Mouse (Mus musculus) E14TG2a.4 (cell line): ENCODE results near the gene Smyd3.

Experiments used
- CTCF ChIP-seq: conservative IDR thresholded peaks from 2 replicates; pipeline ENCODE4 v1.5.1; 2014; ENCODE audit warnings: low read length
- NANOG ChIP-seq: IDR thresholded peaks from 2 replicates; pipeline ENCODE4 v1.6.1; 2014; ENCODE audit warnings: borderline replicate concordance, low read length, mixed read lengths
- POU5F1 ChIP-seq: IDR thresholded peaks from 2 replicates; pipeline ENCODE4 v1.6.1; 2014; ENCODE audit warnings: low read length, borderline replicate concordance

- no peak for TF ChIP-seq CTCF
- no peak for TF ChIP-seq NANOG
- no peak for TF ChIP-seq POU5F1
Measured at GRCm38 (mm10) chr1:179192781-179193180, 325.1 kb downstream of the Smyd3 start.
